Mouse (Mus musculus): ENCODE measurements around the gene Pkp2.
"Not testable (repeated sequence)": the region's sequence is repeated elsewhere in the genome, so short reads cannot be mapped to it uniquely, and the experiment has no call there.

Pkp2 gene

DNA sequence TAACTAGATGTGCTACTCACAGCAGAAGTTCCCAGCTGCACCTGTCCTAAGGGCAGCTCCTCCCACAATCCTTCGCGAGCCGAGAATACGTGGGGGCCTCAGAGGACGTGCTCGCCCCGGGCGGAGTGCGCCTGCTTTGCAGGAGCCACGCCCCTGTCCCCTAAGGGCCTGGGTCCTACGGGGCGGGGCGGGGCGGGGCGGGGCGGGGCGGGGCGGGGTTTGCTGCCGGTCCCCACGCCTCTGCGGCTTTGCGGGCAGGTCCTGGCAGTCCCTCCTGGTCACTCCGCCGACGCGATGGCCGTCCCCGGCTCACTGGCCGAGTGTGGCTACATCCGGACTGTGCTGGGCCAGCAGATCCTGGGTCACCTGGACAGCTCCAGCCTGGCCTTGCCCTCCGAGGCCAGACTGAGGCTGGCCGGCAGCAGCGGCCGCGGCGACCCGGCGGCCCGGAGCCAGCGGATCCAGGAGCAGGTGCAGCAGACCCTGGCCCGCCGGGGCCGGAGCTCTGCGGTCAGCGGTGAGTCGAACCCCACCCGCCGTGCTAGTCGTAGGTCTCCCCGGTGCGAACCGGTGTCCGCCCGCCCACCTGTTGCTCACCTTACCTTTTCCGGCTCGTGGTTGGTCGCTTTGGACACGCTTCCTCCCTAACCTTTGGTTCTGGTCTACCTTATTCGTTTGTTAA is at the start of gene Pkp2:
Gene Pkp2 (plus strand): TSS at position 240 of the 682 bp plus-strand sequence.
- DNase-seq (ENCODE audit: inconsistent age in 2 of 2, low spot score in 1 of 2), result peak; percentile 75 to 81

DNA sequence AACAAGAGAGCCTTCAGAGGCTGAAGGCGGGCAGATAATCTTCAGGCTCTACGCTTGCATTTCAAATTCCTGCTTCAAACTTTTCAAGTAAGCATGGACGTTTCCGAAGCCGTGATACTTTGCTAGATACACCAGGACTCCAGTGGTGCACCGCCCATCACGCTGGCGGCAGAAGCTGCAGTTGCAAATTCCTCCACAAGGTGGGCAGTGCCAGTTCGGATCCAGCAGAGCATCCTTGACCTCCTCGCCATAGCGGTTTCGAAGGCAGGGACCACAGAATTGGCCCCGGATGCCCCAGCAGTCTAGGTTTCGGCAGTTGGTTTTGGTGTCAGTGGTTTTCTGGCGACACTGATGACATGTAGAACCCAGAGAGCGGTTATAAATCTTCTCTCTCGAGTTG is 15.7 kb upstream of the Pkp2 start:
- DNase-seq (ENCODE audit: inconsistent age in 2 of 2, low spot score in 1 of 2), result no peak

DNA sequence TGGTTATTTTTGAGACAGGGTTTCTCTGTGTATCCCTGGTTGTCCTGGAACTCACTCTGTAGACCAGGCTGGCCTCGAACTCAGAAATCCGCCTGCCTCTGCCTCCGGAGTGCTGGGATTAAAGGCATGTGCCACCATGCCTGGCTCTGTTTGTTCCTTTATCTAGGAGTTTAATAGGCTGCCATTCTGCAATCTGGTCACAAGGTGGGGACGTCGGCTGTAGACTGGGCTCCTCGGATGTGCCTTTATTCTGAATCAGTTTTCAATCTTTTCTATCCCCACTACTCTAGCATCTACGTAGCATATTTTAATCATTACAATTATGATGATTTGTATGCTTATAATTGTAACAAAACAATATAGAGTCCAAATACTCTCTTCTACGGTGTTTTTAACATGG is 11.1 kb upstream of the Pkp2 start:
- DNase-seq (ENCODE audit: inconsistent age in 2 of 2, low spot score in 1 of 2), result peak; percentile 37 to 72

DNA sequence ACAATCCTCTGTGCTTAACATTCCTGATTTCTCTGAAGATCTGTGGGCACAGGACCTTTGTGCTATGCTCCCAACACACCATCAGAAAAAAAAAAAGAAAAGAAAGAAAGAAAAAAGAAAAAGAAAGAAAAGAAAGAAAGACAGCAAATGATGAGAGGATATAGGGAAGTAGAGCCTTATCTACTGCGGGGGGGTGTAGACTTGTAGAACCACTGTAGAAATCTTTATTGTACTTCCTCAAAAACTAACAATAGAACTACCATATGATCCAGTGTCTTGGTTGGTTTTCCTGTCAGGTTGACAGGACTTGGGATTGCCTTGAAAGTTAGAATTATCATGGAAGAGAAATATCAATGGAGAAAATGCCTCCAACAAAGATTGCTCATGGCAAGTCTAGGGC is 8.5 kb upstream of the Pkp2 start:
- DNase-seq (ENCODE audit: inconsistent age in 2 of 2, low spot score in 1 of 2), result no peak

DNA sequence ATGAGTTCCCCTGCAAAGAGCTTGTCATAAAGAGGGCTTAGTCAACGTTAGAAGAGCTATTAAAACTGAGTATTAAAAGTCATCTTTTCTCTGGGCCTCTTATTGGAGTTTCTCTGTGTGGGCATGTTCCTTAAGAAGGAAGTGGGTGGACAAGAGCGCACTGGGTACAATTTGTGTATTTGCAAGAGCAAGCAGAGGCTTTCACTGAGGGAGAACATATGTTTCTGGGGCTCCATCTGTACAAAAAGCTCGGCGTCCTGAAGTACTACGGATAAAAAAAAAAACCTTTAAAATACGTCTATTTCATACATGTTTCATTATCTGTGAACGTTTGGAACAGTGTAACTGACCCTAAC is 417 bp upstream of the Pkp2 start:
- peak in 1 of 2 experiments; percentile 22 for DNase-seq (ENCODE audit: inconsistent age in 2 of 2, low spot score in 1 of 2)

DNA sequence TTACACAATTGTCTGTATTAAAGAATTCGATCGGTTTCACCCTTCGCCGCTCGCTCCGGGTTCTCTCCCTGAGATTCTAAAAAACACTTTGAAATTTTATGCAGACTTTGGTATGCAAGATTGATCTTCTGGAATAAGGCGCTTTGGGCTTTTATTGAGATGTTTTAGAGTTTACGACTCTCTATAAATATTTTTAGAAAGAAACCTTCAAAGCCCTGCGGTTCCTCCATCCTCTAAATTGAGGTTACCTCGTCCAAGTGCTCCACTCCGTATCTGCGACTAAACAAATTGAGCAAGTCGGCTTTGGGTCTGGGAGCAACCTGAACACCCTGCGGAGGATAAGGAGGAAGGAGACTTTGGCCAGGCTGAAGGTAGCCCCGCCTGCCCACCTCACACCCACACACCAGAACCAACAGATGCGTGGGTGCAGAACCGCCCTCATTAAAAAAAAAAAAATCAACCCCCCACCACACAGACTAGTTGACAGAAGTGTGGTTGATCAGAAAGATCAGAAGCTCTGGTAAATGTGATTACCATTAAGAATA is 715 bp downstream of the Pkp2 start:
- no peak for DNase-seq (ENCODE audit: inconsistent age in 2 of 2, low spot score in 1 of 2)

DNA sequence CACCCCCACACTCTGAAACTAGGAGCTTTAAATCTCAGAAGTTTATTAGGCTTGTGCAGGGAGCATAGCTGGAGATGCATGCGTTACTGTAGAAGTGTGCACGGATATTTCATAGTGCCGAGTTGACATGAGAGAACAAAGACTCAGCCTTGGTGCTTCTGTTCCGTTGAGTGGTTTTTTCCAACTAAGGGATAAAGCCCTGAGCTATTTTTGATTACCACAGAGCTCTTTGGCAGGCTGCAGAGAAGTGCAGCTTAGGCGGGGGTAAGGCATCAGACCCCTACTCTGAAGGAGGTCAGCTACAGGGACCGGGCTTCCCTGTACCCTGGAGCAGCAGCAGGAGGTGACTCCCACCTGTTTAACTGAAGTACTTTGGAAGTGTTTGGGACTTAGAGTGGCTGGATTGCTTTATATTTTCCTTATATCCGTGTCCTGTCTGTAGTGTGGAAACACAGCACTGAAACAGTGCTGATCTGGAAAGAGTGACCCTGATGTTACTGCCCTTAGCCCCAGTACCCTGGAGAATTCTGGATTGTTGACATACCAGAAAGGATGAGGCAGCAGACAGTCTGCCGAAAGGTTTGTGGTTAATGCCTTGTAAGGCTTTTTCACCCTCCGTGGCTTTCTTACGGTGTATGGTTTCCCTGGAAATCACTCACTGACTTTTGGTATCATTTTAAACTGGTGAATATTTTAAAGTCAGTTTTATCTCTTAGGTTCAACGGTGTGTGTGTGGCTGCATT is 2.7 kb downstream of the Pkp2 start:
- DNase-seq (ENCODE audit: inconsistent age in 2 of 2, low spot score in 1 of 2), result no peak

DNA sequence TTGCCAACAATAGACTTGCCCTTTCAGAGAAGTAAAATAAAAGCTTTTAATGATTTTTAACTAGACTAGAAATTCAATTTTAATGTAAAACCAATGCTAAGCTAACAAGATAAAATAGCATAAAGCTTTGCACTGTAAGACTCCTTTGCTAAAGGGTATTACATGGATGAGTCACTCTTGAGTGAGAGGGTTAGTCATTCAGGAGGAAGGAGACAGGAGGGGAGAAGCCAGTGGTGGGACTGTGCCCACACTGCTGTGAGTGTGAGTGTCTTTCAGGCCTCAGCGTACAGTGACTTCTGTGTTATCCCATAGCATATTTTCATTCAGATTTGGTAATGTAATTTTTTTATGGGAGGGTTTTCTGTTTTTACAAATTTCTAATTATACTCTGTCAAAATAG is 3.8 kb downstream of the Pkp2 start:
- DNase-seq (ENCODE audit: inconsistent age in 2 of 2, low spot score in 1 of 2), result no peak

DNA sequence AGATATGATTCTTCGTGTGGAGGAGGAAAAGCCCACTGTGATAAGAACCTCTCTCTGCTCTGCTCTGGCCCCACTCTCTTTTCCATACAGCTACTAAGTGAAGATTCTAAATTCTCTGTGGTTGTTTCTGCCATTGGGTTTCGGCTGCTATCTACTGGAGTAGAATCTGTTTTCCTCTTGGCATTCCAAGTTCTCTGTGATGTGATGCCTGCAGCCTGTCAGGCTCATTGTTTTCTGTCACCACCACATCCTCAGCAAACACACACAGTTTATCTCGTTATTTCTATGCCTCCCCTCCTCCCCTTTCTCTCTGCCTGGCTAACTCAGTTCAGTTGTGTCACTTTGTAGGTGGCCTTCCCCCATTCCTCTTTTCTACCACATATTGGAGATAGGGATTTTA is 6.7 kb downstream of the Pkp2 start:
- no peak for DNase-seq (ENCODE audit: inconsistent age in 2 of 2, low spot score in 1 of 2)

DNA sequence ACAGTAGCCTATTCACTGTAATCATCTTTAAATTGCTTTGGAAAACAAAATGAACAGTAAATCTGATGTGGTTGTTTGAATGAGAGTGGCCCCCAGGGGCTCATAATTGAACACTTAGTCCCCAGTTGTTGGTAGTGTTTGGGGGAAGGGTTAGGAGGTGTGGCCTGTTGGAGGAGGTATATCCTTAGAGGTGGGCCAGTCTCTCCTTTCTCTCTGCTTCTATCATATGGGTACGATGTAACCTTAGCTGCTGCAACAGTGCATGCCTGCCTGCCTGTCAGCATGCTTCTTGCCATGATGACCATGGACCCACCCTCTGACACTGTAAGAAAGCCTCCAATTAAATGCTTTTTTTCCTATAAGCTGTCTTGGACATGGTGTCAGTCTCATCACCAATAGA is 9.5 kb downstream of the Pkp2 start:
- DNase-seq (ENCODE audit: inconsistent age in 2 of 2, low spot score in 1 of 2), result no peak

DNA sequence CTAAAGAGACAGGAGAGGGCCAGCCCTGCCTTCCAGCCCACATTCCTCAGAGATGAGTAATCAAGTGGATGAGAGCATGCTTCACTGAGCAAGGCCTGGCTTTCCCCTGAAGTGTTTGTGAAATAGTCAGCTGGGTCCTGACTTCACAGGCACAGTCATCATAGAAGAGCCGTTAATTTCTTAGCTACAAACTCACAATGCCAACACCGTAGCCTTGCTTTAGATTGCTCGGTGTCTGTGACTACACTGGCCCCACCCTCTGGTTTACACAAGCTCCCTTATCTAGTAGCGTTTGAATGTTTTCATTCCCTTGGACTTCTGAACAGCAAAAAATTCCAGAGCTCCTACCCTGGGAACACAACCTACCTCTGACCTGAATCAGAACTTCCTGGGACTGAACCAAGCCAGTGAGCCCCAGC is 11.4 kb downstream of the Pkp2 start:
- peak; percentile 36 to 69 for DNase-seq (ENCODE audit: inconsistent age in 2 of 2, low spot score in 1 of 2)

DNA sequence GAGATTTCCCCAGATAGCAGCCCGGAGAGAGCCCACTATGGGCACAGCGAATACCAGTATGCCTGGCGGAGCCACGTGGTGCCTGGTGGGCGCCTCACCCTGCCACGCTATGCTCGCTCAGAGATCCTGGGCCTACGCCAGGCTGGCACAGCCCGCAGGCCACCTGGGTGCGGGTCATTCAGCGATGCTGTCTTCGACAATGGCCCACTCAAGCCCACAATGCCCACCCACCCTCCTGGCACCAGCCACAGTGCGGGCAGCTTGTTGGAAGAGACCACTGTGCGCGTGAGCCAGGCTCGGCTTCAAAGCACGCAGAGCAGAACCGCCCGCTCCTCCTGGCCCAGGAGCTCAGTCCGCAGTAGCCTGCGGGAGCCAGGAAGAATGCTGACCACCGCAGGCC is 12.7 kb downstream of the Pkp2 start:
- no peak for DNase-seq (ENCODE audit: inconsistent age in 2 of 2, low spot score in 1 of 2)

DNA sequence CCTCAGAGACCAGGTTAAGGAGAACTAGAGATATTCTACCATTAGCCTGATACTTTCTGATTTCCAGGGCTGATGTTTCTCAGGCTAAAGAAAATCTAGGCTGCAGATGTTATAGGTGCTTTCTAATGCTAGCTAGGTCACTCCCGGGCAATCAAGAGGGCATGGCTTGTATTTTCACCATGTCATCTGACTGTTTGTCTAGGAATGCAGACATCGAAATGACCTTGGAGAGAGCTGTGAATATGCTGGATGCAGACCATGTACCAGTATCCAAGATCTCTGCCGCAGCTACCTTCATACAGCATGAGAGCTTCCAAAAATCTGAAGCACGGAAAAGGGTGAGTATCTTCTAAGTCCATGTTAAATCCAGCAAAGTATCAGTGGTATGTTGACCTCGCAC is 17.3 kb downstream of the Pkp2 start:
- no peak for DNase-seq (ENCODE audit: inconsistent age in 2 of 2, low spot score in 1 of 2)

DNA sequence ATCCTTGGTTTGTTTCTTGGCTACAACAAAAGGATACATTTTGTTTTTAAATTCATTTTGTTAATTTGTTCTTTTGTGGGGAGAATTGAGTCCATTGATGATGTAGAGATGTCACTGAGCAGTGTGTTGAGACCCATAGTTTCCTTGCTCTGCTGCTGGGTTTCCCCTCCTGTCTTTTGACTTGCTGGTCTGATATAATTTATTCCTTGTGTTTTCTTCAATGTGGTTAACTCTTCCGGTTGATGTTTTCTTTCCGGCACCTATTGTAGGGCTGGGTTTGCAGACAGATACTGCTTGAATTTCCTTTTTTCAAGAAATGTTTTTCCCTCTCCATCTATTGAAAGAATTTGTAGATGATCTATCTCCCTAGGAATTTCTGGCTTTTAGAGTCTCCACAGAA is 20.8 kb downstream of the Pkp2 start:
- DNase-seq (ENCODE audit: inconsistent age in 2 of 2, low spot score in 1 of 2), result no peak

DNA sequence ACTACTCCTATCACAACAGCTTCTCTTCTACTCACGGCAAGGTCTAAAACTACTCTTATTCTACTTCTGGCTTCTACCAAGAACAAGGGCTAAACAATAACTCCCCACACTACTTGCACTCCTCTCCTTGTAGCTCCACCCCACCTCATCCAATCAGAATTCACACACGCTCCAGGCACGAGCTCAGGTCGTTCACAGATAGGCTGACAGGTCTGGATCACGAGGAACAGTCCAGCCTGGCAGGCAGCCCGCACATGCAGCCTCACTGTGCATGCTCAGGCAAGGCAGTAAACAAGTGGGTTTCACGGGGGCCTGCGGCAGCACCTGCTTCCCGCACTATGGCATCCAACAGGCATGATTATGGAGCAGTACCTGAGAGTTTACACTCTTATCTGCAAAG is 23.6 kb downstream of the Pkp2 start:
- DNase-seq (ENCODE audit: inconsistent age in 2 of 2, low spot score in 1 of 2), result not testable (repeated sequence)

DNA sequence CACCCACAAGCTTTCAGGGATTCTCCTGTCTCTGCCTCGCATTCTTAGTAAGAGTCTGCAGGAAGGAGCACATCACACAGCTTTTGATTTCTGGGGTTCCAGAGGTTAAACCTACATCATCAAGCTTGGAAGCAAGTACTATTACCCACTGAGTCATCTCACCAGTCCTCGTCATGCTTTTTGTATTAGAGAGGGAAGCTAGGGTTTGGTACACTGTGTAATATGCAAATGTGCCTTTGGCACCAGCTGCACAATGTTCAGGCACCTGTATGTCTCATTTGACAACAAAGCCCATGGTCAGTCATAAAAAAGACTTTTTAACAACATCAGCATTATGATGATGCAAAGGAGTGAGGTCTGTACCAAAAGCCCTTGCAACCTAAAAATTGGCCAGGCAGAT is 25.2 kb downstream of the Pkp2 start:
- DNase-seq (ENCODE audit: inconsistent age in 2 of 2, low spot score in 1 of 2), result no peak

DNA sequence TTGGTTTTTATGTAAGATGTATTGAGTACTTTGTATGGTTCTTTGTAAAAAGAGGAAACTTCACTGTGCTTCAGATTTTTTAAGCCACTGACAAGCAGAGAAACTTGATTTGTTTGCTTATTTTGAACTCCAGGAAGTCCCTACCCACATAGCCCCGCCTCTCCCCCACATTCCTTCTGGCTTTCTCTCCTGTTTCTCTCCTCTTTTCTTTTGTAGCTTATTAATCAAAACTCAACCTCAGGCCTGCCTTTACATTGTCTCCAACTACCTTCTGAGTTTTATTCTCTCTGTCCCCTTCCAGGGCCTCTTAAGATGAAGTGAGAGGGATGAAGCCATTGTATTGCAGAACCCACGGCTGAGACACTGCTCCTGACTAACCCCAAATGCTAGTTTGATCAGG is 31.6 kb downstream of the Pkp2 start:
- DNase-seq (ENCODE audit: inconsistent age in 2 of 2, low spot score in 1 of 2), result no peak

DNA sequence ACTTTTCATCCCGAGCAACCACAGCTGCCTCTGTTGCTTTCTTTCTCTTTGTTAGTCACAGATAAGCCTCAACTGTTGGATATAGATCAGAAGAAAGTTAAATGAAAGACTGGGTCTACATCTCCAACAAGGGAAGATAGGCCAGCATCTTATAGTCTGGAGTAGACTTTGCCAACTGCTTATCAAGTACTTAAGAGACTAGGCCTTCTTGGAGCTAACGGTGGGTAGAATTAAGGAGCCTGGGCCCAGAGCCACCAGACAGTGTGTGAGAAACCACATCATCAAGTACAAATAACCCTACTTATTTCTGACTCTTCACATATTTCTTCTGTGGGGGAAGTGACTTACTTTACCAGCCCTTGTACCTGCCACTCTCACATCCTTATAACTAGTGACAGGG is 37.4 kb downstream of the Pkp2 start:
- no peak for DNase-seq (ENCODE audit: inconsistent age in 2 of 2, low spot score in 1 of 2)

DNA sequence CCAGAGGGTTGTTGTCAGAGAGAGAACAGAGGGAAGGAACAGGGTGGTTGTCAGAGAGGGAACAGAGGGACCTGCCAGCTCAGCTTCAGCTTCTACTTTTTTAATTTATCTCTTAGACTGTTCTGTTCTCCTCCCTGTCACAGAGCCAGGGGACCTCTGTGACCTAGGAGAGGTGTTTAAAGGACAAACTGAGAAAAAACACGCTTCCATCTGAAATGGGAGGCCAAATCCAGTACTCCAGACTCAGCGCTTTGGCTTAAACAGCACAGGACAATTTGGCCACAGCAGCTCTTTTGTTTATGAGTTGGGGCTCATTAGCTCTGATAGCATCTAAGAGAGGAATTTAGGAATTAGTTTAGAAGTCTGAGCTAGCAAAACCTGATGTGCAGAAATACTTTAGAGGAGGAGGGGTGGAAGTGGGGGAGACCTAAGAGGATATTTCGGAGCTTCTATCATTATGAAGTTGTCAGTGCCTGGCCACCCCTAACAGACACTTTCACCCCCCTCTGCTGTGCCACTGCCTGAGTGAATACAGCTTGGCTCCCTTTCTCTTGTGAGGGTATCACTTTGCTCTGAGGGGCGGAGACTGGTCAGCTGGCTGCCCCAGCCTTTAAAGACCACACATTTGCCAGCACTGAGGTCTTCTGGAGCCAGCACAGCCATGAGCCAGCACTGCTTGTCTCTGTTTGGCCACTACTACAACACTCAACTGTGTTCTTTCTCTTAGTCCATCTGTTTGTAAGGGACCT is 40.4 kb downstream of the Pkp2 start:
- peak in 1 of 2 experiments; percentile 4 for DNase-seq (ENCODE audit: inconsistent age in 2 of 2, low spot score in 1 of 2)

DNA sequence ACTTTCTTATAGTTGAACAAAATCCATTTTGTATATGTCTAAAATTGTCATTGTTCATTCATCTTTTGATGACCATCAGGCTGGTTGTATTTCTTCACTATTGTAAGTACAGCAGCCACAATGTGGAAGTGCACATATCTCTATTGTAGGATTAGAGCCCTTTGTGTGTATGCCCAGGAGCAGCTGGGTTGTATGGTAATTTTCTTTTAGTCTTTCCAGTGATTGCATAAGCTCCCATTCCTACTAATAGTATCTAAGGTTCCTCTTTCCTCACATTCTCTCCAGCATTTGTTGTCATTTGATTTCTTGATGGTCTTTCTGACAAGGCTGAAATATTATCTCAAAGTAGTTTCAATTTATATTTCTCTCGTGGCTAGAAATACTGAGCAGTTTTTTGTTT is 42.1 kb downstream of the Pkp2 start:
- DNase-seq (ENCODE audit: inconsistent age in 2 of 2, low spot score in 1 of 2), result no peak

DNA sequence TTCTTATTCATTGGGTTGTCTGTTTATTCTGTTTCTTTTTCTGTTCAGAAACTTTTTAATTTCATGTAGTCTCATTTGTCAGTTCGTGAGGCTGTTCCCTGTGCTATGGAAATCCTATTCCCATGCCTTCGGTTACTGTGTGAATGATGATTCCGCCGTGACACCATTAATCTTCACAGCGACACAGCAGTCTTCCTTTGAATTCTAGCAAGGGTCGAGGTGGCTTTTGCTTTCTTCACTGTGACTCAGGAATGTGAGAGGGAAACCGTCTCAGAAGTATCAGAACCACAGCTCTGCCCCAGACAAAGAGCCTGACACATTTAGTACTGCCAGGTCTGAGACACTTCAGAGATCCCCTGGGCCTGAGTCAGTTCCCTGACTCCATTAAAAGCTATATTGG is 42.8 kb downstream of the Pkp2 start:
- DNase-seq (ENCODE audit: inconsistent age in 2 of 2, low spot score in 1 of 2), result no peak

DNA sequence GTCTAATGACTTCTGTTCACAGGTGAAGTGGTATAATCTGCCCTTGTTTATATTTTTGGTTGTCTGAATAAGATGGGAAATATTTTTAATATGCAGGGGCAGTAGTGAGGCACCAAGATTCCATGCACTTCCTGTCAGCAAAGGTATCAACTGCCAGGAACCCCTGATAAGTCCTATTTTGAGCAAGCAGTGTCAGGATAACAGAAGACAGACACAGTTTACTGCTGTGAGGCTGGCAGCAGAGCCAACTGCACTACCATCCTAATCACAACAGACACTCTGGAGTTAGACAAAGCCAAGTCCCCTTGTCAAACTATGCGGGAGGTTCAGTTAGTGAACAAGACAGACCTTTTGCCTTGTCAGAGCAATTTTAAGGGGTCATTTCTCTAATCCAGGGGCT is 43.6 kb downstream of the Pkp2 start:
- DNase-seq (ENCODE audit: inconsistent age in 2 of 2, low spot score in 1 of 2), result no peak

Data from adrenal gland, adult (tissue).